Mouse (Mus musculus): ENCODE data around the gene Tdrkh.

- TF ChIP-seq CTCF (IDR thresholded peaks at IDR 0.05; ENCODE audit: borderline replicate concordance, control insufficient read depth, extremely low read depth, insufficient read depth, low read length, poor library complexity) (no peak), POLR2A (IDR thresholded peaks at IDR 0.05; ENCODE audit: control insufficient read depth, extremely low read depth, insufficient read depth, low read length, poor library complexity) (no peak)
These were observed 21.2 kb downstream of the Tdrkh start for GRCm38 (mm10) chr3:94434305-94434704.
